Mouse (Mus musculus): Measurements from ENCODE around the gene Cmtm8. TPM values are rescaled to one million over a fixed set of nuclear protein-coding genes. Genes with fewer than 3 reads are reported as not detected.

Gene Cmtm8
- polyA plus RNA-seq, 1 experiment from 2014 or later: 118 TPM

- Histone ChIP-seq H3K27me3 (ENCODE audit: control insufficient read depth, insufficient read depth, low read depth, low read length) (no peaks in the 10 kb centered on the region), H3K27ac (ENCODE audit: low read length) (no peak overlapping the region), H3K4me3 (ENCODE audit: low read length) (no peak overlapping the region), H3K4me2 (ENCODE audit: low read depth, low read length) (no peak overlapping the region), H3K36me3 (ENCODE audit: control insufficient read depth, insufficient read depth, low read length) (no peaks in the 10 kb centered on the region), H3K9me3 (ENCODE audit: control insufficient read depth, low read length) (no peaks in the 10 kb centered on the region), H3K9ac (ENCODE audit: low read length) (no peak overlapping the region), H3K4me1 (replicated peaks; ENCODE audit: control insufficient read depth, insufficient read depth, low read length) (peaks cover 12% of the 10 kb centered on the region)
- WGBS: 13% methylated on average over 16 of the region's 16 CpGs
- ATAC-seq (ENCODE audit: low read depth): no peak
Measured at GRCm38 (mm10) chr9:114785432-114786125, 58.4 kb downstream of the Cmtm8 start.

GRCm38 (mm10) chr9:114781526-114782212, 62.3 kb downstream of the Cmtm8 start, which contains the start of gene Cmtm7:
Gene Cmtm7, minus strand, starts transcription at chr9:114781856.
- H3K4me1 ChIP-seq (replicated peaks; ENCODE audit: control insufficient read depth, insufficient read depth, low read length): peaks cover 21% of the 10 kb centered on the region
- peak within 1 kb of the TSS; percentile 80 for H3K9ac ChIP-seq (ENCODE audit: low read length)
- no peaks in the 10 kb centered on the region for H3K27me3 ChIP-seq (ENCODE audit: control insufficient read depth, insufficient read depth, low read depth, low read length)
- no peaks in the 10 kb centered on the region for H3K9me3 ChIP-seq (ENCODE audit: control insufficient read depth, low read length)
- H3K4me2 ChIP-seq (ENCODE audit: low read depth, low read length): peak within 1 kb of the TSS; percentile 87
- H3K27ac ChIP-seq (ENCODE audit: low read length): peak within 1 kb of the TSS; percentile 75
- ATAC-seq (ENCODE audit: low read depth): peak; percentile 92
- WGBS: 1% methylated on average over 54 of the region's 54 CpGs
- H3K36me3 ChIP-seq (ENCODE audit: control insufficient read depth, insufficient read depth, low read length): no peaks in the 10 kb centered on the region
- peak within 1 kb of the TSS; percentile 58 for H3K4me3 ChIP-seq (ENCODE audit: low read length)

GRCm38 (mm10) chr9:114780746-114781525, 63.0 kb downstream of the Cmtm8 start:
- Histone ChIP-seq H3K9ac (ENCODE audit: low read length) (peak overlapping the region; percentile 80), H3K27me3 (ENCODE audit: control insufficient read depth, insufficient read depth, low read depth, low read length) (no peaks in the 10 kb centered on the region), H3K27ac (ENCODE audit: low read length) (peak overlapping the region; percentile 75), H3K9me3 (ENCODE audit: control insufficient read depth, low read length) (no peaks in the 10 kb centered on the region), H3K36me3 (ENCODE audit: control insufficient read depth, insufficient read depth, low read length) (no peaks in the 10 kb centered on the region), H3K4me1 (replicated peaks; ENCODE audit: control insufficient read depth, insufficient read depth, low read length) (peaks cover 21% of the 10 kb centered on the region), H3K4me2 (ENCODE audit: low read depth, low read length) (peak overlapping the region; percentile 87), H3K4me3 (ENCODE audit: low read length) (peak overlapping the region; percentile 58)
- WGBS: under 1% methylated on average over 34 of the region's 38 CpGs
- ATAC-seq (ENCODE audit: low read depth): peak; percentile 59

- peaks cover 16% of the 10 kb centered on the region for H3K4me1 ChIP-seq (replicated peaks; ENCODE audit: control insufficient read depth, insufficient read depth, low read length)
- ATAC-seq (ENCODE audit: low read depth): peak; percentile 17; the same call in 1 of the 2 replicates
Measured at GRCm38 (mm10) chr9:114779984-114780745, 63.8 kb downstream of the Cmtm8 start.

GRCm38 (mm10) chr9:114778877-114779276, 65.1 kb downstream of the Cmtm8 start:
- Histone ChIP-seq H3K4me2 (ENCODE audit: low read depth, low read length) (no peak overlapping the region), H3K4me1 (replicated peaks; ENCODE audit: control insufficient read depth, insufficient read depth, low read length) (peaks cover 19% of the 10 kb centered on the region), H3K9ac (ENCODE audit: low read length) (no peak overlapping the region), H3K36me3 (ENCODE audit: control insufficient read depth, insufficient read depth, low read length) (no peaks in the 10 kb centered on the region), H3K27ac (ENCODE audit: low read length) (no peak overlapping the region), H3K27me3 (ENCODE audit: control insufficient read depth, insufficient read depth, low read depth, low read length) (no peaks in the 10 kb centered on the region), H3K9me3 (ENCODE audit: control insufficient read depth, low read length) (no peaks in the 10 kb centered on the region), H3K4me3 (ENCODE audit: low read length) (no peak overlapping the region)
- WGBS: 83% methylated on average over 7 of the region's 7 CpGs
- no peak for ATAC-seq (ENCODE audit: low read depth)

More at GRCm38 (mm10) chr9:114779984-114780745, 63.8 kb downstream of the Cmtm8 start:
- Histone ChIP-seq H3K4me3 (ENCODE audit: low read length) (peak overlapping the region; percentile 58), H3K36me3 (ENCODE audit: control insufficient read depth, insufficient read depth, low read length) (no peaks in the 10 kb centered on the region), H3K27me3 (ENCODE audit: control insufficient read depth, insufficient read depth, low read depth, low read length) (no peaks in the 10 kb centered on the region), H3K9me3 (ENCODE audit: control insufficient read depth, low read length) (no peaks in the 10 kb centered on the region), H3K9ac (ENCODE audit: low read length) (peak overlapping the region; percentile 80), H3K27ac (ENCODE audit: low read length) (0 out of 2 replicates have a peak overlapping the region, but pooled peaks have one; percentile 1), H3K4me2 (ENCODE audit: low read depth, low read length) (peak overlapping the region; percentile 87)
- WGBS: 32% methylated on average over 23 of the region's 23 CpGs

- Histone ChIP-seq H3K4me2 (ENCODE audit: low read depth, low read length) (no peak overlapping the region), H3K27ac (ENCODE audit: low read length) (no peak overlapping the region)
- no peak for ATAC-seq (ENCODE audit: low read depth)
Measured at GRCm38 (mm10) chr9:114778047-114778390, 65.9 kb downstream of the Cmtm8 start.

GRCm38 (mm10) chr9:114777178-114778046, 66.5 kb downstream of the Cmtm8 start:
- WGBS: 53% methylated on average over 6 of the region's 6 CpGs
- H3K27ac ChIP-seq (ENCODE audit: low read length): no peak overlapping the region

More at GRCm38 (mm10) chr9:114778047-114778390, 65.9 kb downstream of the Cmtm8 start:
- Histone ChIP-seq H3K36me3 (ENCODE audit: control insufficient read depth, insufficient read depth, low read length) (no peaks in the 10 kb centered on the region), H3K4me3 (ENCODE audit: low read length) (no peak overlapping the region), H3K4me1 (replicated peaks; ENCODE audit: control insufficient read depth, insufficient read depth, low read length) (peaks cover 19% of the 10 kb centered on the region), H3K9ac (ENCODE audit: low read length) (no peak overlapping the region), H3K27me3 (ENCODE audit: control insufficient read depth, insufficient read depth, low read depth, low read length) (no peaks in the 10 kb centered on the region), H3K9me3 (ENCODE audit: control insufficient read depth, low read length) (no peaks in the 10 kb centered on the region)
- WGBS: 52% methylated on average over 7 of the region's 7 CpGs

GRCm38 (mm10) chr9:114776361-114776760, 67.6 kb downstream of the Cmtm8 start:
- no peak overlapping the region for H3K4me2 ChIP-seq (ENCODE audit: low read depth, low read length)
- 84% methylated on average over 3 of the region's 3 CpGs for WGBS
- no peaks in the 10 kb centered on the region for H3K27me3 ChIP-seq (ENCODE audit: control insufficient read depth, insufficient read depth, low read depth, low read length)
- peaks cover 15% of the 10 kb centered on the region for H3K4me1 ChIP-seq (replicated peaks; ENCODE audit: control insufficient read depth, insufficient read depth, low read length)
- H3K9me3 ChIP-seq (ENCODE audit: control insufficient read depth, low read length): no peaks in the 10 kb centered on the region; the same call in 1 of the 2 replicates
- peaks cover 4% of the 10 kb centered on the region; the same call in 1 of the 2 replicates for H3K36me3 ChIP-seq (ENCODE audit: control insufficient read depth, insufficient read depth, low read length)
- no peak for ATAC-seq (ENCODE audit: low read depth)
- no peak overlapping the region for H3K27ac ChIP-seq (ENCODE audit: low read length)
- no peak overlapping the region for H3K4me3 ChIP-seq (ENCODE audit: low read length)
- no peak overlapping the region for H3K9ac ChIP-seq (ENCODE audit: low read length)

More at GRCm38 (mm10) chr9:114777178-114778046, 66.5 kb downstream of the Cmtm8 start:
- H3K27me3 ChIP-seq (ENCODE audit: control insufficient read depth, insufficient read depth, low read depth, low read length): no peaks in the 10 kb centered on the region
- H3K4me1 ChIP-seq (replicated peaks; ENCODE audit: control insufficient read depth, insufficient read depth, low read length): peaks cover 19% of the 10 kb centered on the region
- no peak overlapping the region for H3K4me3 ChIP-seq (ENCODE audit: low read length)
- no peak overlapping the region for H3K4me2 ChIP-seq (ENCODE audit: low read depth, low read length)
- H3K9ac ChIP-seq (ENCODE audit: low read length): no peak overlapping the region
- no peaks in the 10 kb centered on the region; the same call in 1 of the 2 replicates for H3K9me3 ChIP-seq (ENCODE audit: control insufficient read depth, low read length)
- peaks cover 2% of the 10 kb centered on the region; the same call in 1 of the 2 replicates for H3K36me3 ChIP-seq (ENCODE audit: control insufficient read depth, insufficient read depth, low read length)
- ATAC-seq (ENCODE audit: low read depth): no peak
